Mouse (Mus musculus) frontal cortex, postnatal 10 days (tissue): Measurements from ENCODE around the gene Pou5f1.
A peak's percentile ranks its signal among the peaks of the same experiment; 100 is the strongest.
"Not testable (repeated sequence)": the region's sequence is repeated elsewhere in the genome, so short reads cannot be mapped to it uniquely, and the experiment has no call there.

Experiments
- DNase-seq, 2 experiments: peaks; one replicate each; pipeline ENCODE4 v3.0.0; 2022; ENCODE audit warnings: low spot score in 2 of 2, mixed read lengths in 1 of 2

Gene Pou5f1

DNA sequence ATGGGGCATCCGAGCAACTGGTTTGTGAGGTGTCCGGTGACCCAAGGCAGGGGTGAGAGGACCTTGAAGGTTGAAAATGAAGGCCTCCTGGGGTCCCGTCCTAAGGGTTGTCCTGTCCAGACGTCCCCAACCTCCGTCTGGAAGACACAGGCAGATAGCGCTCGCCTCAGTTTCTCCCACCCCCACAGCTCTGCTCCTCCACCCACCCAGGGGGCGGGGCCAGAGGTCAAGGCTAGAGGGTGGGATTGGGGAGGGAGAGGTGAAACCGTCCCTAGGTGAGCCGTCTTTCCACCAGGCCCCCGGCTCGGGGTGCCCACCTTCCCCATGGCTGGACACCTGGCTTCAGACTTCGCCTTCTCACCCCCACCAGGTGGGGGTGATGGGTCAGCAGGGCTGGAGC, at the start of gene Pou5f1:
TSS of gene Pou5f1 (plus strand) at position 243 of the 400 bp plus-strand sequence.
- DNase-seq, result no peak

DNA sequence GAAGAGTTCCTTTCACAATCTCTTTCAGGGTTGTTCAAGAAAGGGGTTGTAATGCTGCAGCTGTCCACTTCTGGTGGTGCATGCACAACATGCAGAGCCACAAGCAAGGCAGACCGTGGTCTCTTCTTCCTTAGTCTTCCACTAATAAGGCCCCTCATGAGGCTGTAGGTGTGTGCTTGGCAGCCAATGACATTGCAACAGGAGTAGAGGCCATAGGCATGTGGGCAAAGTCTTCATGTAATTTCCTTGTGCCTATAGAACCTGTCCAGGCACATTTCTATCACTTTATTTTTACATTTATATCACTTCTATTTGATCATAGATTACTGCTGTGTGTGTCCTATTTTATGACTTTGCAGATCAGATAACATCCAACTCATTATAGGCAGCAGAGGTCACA, 47.6 kb upstream of the Pou5f1 start:
- DNase-seq, result not testable (repeated sequence)

DNA sequence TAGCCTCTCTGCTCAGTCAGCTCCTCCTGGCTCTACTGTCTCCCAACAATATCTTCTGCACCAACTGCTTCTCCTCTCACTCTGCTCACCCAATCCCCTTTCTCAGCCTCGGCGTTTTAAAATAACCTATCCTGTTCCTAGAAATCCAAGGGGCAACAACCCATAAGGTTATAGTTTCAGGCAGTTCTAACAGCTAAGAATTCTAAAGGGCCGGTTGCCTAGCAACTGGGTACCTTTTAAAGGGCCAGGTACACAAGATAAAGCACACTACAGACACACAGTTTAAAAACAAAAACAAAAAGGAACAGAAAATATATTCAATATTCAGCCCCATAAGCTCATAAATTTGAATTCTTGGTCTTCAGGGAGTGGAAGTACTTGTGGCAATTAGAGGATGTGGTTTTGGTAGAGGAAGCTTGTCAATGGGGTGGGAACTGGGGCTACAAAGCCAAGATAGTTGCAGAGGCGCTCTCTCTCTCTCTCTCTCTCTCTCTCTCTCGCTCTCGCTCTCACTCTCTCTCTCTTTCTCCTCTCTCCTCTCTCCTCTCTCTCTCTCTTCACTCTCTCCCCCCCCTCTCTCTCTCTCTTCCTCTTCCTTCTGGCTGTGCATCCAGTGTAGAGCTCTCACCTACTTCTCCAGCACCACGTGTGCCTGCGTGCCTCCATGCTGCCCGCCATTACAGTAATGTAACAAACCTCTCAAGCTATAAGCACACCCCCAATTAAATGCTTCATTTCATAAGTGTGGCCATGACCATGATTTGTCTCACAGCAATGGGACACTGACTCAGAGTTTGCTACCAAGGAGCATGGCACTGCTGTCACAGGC, 45.1 kb upstream of the Pou5f1 start:
- not testable (repeated sequence) for DNase-seq

DNA sequence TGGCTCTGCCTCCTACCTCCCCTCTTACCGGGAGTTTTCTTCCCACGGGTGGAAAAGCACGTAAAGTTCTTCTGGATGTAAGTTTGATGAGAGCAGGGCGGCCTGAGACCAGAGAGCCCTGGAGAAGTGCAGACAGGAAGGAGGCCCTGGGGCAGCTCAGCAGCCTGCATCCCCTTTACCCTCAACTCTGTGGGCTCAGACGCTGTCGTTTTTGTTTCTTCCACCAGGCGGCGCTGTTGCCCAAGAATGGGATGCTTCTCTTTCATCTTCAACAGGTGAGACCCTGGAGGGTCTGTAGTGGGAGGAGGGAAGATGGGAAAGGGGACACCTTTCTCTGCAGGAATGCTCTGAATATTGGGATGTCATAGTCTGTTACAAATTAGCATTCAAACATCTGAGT, 40.2 kb upstream of the Pou5f1 start:
- DNase-seq, result not testable (repeated sequence)

DNA sequence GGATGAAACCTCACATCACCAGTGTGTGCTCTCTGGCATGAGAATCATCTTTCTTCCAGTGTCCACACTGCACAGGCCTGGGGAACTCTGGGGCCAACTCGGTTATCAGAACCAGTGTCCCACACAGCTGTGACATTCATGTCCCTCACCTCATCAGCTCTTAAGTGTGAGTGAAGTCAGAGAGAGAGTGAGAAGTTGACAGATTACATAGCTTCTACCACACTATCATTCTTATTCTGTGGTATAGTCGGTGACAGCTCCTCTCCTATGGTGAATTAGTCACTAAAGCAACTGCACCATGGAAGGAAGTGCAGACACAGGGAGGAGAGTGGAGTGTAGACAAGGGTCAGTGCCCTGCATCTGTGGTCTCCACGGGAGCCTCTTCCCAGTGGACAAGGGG, 36.9 kb upstream of the Pou5f1 start:
- DNase-seq, result not testable (repeated sequence)

DNA sequence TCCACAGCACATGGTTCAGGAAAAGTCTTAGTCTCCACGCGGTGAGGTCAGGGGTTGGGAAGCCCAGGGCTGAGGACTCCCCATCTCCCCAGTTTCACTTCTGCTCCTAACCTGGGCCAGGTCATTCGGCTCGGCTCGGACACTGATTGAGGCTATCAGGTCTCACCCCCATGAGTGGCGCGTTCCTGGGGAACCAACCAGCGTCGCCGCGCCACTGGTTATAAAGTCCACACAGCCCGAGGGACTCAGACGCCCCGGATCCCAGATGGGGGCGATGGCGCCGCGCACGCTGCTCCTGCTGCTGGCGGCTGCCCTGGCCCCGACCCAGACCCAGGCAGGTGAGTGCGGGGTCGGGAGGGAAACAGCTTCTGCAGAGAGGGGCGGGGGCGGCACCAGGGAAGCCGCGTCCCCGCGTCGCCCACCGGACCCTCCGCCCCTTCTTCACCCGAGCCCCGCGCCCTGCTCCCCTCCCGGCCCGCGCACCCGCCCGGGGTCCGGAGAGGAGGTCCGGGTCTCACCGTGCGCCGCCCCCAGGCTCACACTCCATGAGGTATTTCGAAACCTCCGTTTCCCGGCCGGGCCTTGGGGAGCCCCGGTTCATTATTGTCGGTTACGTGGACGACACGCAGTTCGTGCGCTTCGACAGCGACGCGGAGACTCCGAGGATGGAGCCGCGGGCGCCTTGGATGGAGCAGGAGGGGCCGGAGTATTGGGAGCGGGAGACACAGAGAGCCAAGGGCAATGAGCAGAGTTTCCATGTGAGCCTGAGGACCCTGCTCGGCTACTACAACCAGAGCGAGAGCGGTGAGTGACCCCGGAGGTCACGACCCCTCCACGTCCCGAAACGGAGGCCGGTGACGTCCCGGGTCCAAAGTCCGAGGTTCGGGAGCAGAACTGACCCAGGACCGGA, 35.7 kb upstream of the Pou5f1 start, which contains the start of gene H2-Q10:
TSS of gene H2-Q10 (plus strand) at position 248 of the 910 bp plus-strand sequence.
- DNase-seq, result no peak

DNA sequence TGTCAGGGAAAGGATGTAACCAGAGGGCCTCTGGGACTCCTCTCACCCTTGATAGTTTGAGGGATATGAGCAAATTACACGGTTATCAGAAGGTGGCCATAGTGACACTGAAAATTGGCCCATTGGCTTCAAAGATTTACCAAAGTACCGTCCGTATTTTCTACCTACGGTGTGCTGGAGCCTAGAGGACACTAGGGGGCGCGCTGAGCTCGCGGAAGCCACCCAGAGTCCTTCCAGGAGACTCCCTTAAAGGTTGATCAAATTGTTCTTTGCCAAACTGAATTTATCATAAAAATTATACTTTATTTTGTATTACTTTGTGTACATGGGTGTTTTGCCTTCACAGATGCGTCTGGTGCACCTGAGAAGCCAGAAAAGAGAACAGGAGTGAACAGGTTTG, 21.8 kb upstream of the Pou5f1 start:
- peak in 1 of 2 experiments; percentile 32 for DNase-seq

DNA sequence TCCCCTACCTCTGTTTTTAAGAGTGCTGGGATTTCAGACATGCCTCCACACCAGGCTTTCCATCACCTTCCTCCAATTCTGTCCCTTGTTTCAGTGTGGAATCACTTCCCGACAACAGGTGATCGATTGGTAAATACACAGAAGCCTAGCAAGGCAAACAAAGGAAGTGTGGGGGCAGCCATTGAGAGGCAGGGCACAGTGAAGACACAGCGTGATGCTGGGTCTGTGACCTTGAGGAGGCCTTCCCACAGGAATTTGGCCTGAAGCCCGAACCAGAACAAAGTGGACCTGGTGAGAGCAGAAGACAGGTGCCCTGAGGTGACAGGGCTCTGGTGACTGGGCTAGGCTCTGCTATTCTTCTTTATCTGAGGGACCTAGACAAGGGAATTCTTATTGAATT, 20.1 kb upstream of the Pou5f1 start:
- DNase-seq, result no peak

DNA sequence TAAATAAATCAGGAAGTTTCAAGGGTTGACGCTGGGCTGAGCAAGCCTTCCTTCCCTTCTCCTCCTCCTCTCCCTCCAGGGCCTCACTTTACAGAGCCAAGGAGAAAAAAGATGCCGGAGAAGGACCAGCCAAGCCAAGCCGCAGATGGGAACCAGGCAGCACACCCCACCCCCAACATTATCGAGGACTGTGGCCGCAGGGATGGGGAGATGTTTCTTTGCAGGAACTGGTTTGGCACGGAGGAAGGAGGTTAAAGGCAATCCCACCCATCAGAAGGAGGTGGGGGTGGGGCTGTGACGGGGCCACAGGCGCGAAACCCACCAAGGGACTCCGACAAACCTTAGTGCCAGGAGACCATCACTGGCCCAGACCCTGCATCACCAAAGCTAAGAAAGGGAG, 19.1 kb upstream of the Pou5f1 start:
- no peak for DNase-seq

DNA sequence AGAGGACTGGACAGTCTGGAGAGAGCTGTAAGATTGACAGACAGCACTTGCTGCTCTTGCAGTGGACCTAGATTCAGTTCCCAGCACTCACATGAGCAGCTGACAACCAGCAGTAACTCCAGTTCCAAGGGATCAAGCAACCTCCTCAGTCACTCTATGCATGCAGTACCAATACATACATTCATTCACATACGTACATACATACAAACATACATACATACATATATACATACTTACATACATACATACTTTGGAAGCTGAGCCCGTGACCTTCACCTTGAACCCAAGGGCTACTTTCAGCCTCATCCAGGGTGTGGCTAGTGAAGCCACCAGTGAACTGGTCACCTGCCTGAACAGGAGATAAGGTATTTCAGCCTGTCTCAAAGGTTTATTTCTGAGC, 17.8 kb upstream of the Pou5f1 start:
- DNase-seq, result no peak

DNA sequence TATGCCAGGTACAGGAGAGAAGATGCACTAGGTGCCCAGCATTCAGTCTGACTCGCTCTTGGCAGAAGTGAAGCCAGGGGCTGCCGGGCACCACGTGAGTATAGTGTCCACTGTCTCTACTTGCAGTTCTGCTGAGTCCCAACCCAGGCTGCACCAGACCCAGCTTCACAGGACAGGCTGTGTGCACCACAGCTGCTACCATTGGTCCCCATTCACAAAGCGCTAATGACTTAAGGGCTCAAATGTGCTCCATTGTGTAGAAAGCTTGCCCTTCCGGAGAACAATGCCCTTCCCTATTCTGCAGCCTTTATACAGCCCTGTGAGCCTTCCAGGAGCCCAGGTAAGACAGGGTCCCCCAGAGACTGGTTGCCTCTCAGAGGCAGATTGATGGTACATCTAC, 15.5 kb upstream of the Pou5f1 start:
- no peak for DNase-seq

DNA sequence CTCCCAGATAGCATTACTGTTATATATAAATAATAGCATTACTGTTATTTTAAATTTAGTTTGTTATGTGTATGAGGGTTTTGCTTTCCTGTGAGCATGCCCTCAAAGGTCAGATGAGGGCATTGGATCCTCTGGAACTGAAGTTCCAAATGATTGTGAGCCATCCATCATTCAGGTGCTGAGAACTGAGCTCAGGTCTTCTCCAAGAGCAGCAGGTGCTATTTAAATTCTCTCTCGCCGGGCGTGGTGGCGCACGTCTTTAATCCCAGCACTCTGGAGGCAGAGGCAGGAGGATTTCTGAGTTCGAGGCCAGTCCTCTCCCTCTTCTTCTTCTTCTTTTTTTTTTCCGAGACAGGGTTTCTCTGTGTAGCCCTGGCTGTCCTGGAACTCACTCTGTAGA, 8.7 kb upstream of the Pou5f1 start:
- DNase-seq, result no peak

DNA sequence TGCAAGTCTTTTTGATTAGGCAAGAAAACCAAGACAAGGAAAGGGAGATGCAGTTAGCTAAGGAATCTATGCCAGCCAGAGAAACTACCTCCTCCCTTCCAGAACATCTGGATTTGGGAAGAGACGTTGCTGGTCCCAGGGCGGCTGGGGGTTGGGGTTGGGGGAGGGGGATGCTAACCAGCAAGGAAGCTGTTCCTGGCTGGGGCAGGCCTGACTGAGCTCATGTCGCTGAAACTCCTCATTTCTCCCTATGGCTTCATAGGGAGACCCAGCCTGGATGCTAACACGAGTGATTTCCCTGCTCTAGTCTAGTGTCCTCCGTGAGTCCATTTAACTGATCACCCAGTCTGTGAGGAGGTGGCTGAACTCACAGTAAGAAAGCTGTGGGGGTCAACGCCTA, 3.6 kb upstream of the Pou5f1 start:
- no peak for DNase-seq

DNA sequence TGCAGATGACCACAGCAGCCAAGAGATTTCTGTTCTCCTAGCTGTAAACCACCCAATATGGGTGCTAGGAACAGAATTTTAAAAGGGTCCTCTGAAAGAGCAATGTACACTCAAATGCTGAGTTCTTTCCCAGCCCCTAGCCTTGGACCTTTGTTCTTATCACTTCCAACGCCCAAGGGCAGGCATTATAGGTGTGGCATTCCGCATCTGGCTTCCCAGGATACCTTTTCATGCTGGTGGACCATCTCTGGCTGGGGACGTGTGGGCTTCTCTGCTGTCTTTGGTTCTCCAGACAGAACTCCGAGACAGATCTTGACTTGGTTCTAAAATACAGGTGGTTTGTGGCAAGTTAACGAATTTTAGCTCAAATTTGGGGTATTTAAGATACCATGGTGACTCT, 3.1 kb upstream of the Pou5f1 start:
- no peak for DNase-seq

DNA sequence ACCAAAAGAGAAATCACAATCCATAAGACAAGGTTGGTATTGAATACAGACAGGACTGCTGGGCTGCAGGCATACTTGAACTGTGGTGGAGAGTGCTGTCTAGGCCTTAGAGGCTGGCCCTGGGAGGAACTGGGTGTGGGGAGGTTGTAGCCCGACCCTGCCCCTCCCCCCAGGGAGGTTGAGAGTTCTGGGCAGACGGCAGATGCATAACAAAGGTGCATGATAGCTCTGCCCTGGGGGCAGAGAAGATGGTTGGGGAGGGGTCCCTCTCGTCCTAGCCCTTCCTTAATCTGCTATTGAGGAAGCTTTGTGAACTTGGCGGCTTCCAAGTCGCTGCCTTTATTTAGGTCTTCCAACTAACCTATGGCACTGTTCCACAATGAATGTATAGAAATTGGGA, 2.0 kb upstream of the Pou5f1 start:
- no peak for DNase-seq

DNA sequence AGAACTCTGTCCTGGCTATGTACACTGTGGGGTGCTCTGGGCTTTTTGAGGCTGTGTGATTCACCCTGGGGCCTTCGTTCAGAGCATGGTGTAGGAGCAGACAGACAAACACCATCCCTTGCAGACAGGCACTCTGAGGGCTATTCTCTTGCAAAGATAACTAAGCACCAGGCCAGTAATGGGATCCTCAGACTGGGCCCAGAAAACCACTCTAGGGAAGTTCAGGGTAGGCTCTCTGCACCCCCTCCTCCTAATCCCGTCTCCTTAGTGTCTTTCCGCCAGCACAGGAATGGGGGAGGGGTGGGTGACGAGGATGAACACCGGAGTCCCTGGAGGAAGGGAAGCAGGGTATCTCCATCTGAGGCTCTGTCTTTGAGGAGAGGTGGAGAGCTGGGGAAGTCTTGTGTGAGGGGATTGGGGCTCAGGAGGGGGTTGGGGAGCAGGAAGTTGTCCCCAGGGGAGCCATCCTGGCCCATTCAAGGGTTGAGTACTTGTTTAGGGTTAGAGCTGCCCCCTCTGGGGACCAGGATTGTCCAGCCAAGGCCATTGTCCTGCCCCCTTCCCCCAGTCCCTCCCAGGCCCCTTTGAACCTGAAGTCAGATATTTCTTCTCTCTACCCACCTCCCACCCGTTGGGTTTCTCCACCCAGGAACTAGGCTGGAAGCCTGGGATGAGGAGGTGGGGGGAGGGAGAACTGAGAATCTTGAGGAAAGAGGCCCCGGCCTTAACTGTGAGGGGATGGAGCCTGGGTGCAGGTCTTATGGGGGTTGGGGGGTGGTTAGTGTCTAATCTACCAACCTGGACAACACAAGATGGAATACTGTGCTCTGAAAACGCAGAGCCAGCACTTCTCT, 963 bp upstream of the Pou5f1 start:
- DNase-seq, result no peak

DNA sequence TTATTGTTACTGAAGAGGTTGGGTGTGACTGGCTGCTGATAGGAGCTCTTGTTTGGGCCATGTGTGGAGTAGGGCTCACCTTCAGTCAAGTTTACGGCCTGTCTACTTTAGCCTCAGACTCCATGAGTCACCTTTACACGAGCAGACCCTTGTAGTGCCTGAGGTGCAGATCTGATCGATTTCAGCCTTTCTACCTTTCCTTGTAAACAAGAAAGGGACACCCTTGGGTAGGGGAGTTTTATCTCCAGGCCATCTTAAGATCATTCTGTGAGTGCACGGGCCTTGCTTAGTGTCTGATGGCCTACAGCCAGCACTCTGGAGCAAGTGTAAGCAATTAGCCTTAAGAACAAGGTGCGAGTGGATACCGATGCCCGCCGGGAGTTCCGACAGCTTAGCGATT, 1.1 kb downstream of the Pou5f1 start:
- no peak for DNase-seq

DNA sequence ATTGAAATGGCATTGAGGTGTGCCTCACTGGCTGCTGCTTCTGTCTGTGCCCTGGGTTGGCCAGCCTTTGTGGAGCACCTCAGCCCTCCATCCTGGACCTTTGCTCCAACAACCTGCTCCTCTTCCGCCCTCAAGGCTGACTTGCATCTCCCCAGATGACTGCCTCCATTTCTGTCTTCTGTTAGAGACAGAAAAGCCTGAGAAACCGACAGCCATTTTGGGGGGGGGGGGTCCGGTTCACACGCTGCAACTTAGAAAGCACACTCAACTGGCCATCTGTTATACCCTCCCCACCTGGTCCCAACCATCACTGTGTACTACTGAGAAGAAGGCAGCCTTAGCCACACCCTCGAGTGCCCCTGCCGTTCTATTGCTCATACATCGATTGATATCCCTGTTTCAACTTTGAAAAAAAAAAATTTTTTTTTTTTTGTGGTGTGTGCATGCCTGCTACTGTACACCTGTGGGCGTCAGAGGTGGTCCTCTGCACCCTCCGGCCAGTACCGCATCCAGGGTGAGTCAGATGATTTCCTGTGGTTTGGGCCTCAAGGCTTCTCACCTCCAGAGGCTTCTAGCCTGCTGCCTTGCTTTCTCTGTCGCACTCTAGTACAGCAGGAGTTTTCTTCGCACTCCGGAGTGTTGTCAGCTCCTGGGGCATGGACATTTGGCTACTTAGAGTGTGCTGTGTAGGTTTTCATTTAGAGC, 1.9 kb downstream of the Pou5f1 start:
- no peak for DNase-seq

DNA sequence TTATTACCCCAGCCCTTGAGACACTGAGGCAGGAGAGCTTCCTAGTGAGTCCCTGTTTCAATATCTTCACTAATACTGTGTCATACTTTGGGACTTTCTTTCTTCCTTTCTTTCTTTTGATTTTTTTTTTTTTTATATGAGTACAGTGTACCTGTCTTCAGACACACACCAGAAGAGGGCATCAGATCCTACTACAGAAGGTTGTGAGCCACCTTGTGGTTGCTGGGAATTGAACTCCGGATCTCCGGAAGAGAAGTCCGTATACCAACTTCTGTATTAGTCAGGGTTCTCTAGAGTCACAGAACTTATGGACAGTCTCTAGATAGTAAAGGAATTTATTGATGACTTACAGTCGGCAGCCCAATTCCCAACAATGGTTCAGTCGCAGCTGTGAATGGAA, 2.5 kb downstream of the Pou5f1 start:
- DNase-seq, result not testable (repeated sequence)

DNA sequence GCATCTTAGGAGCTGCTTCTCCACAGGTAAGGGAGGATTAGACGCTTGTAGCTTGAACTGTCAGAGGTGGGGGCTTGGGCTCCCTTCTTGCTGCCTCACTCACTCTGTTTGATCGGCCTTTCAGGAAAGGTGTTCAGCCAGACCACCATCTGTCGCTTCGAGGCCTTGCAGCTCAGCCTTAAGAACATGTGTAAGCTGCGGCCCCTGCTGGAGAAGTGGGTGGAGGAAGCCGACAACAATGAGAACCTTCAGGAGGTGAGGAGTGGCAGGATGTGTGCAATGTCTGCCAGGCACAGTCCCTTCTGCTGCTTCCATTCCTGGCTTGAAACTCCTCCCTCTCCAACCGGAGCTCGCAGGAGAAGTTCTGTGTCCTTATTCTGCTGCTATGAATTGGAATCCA, 3.5 kb downstream of the Pou5f1 start:
- no peak for DNase-seq
